Mouse (Mus musculus): ENCODE data around the gene Slbp. TPM values are rescaled to one million over a fixed set of nuclear protein-coding genes. Genes with fewer than 3 reads are reported as not detected.

Gene Slbp
- polyA plus RNA-seq, 1 experiment from 2014 or later: 360 TPM

GRCm38 (mm10) chr5:33688278-33689220 is 36.2 kb upstream of the Slbp start:
- Histone ChIP-seq H3K27me3 (ENCODE audit: control insufficient read depth, insufficient read depth, low read length) (no peaks in the 10 kb centered on the region), H3K36me3 (replicated peaks; ENCODE audit: control insufficient read depth, insufficient read depth, low read depth, low read length) (no peaks in the 10 kb centered on the region), H3K9ac (replicated peaks; ENCODE audit: low read length) (peak overlapping the region; percentile 25), H3K4me1 (ENCODE audit: control insufficient read depth, insufficient read depth, low read length) (peaks cover 7% of the 10 kb centered on the region; the same call in 1 of the 2 replicates), H3K9me3 (replicated peaks; ENCODE audit: control insufficient read depth, low read length) (no peaks in the 10 kb centered on the region), H3K27ac (replicated peaks; ENCODE audit: low read depth, low read length) (no peak overlapping the region), H3K4me2 (ENCODE audit: low read depth, low read length) (no peak overlapping the region), H3K4me3 (ENCODE audit: low read depth, low read length) (no peak overlapping the region)
- DNase-seq (ENCODE audit: low spot score): no peak
- 56% methylated on average over 14 of the region's 14 CpGs for WGBS
- ATAC-seq (replicated peaks; ENCODE audit: insufficient number of reproducible peaks, low FRiP score, low TSS enrichment, low read depth): no peak

- no peak overlapping the region for H3K4me3 ChIP-seq (ENCODE audit: low read depth, low read length)
- DNase-seq (ENCODE audit: low spot score) (no peak), ATAC-seq (replicated peaks; ENCODE audit: insufficient number of reproducible peaks, low FRiP score, low TSS enrichment, low read depth) (no peak)
- H3K27me3 ChIP-seq (ENCODE audit: control insufficient read depth, insufficient read depth, low read length): no peaks in the 10 kb centered on the region
- H3K4me2 ChIP-seq (ENCODE audit: low read depth, low read length): no peak overlapping the region
- 82% methylated on average over 4 of the region's 4 CpGs for WGBS
- no peak overlapping the region for H3K27ac ChIP-seq (replicated peaks; ENCODE audit: low read depth, low read length)
- H3K9ac ChIP-seq (replicated peaks; ENCODE audit: low read length): no peak overlapping the region
- no peaks in the 10 kb centered on the region for H3K36me3 ChIP-seq (replicated peaks; ENCODE audit: control insufficient read depth, insufficient read depth, low read depth, low read length)
- H3K4me1 ChIP-seq (ENCODE audit: control insufficient read depth, insufficient read depth, low read length): peaks cover under 1% of the 10 kb centered on the region; the same call in 1 of the 2 replicates
- H3K9me3 ChIP-seq (replicated peaks; ENCODE audit: control insufficient read depth, low read length): no peaks in the 10 kb centered on the region
These were observed 34.8 kb upstream of the Slbp start for GRCm38 (mm10) chr5:33687142-33687541.

GRCm38 (mm10) chr5:33684932-33685331 is 32.6 kb upstream of the Slbp start:
- H3K4me1 ChIP-seq (ENCODE audit: control insufficient read depth, insufficient read depth, low read length): no peaks in the 10 kb centered on the region; the same call in 1 of the 2 replicates
- no peaks in the 10 kb centered on the region for H3K36me3 ChIP-seq (replicated peaks; ENCODE audit: control insufficient read depth, insufficient read depth, low read depth, low read length)
- H3K4me3 ChIP-seq (ENCODE audit: low read depth, low read length): no peak overlapping the region
- ATAC-seq (replicated peaks; ENCODE audit: insufficient number of reproducible peaks, low FRiP score, low TSS enrichment, low read depth) (no peak), DNase-seq (ENCODE audit: low spot score) (no peak)
- 90% methylated on average over 4 of the region's 4 CpGs for WGBS
- H3K27ac ChIP-seq (replicated peaks; ENCODE audit: low read depth, low read length): no peak overlapping the region
- no peaks in the 10 kb centered on the region for H3K27me3 ChIP-seq (ENCODE audit: control insufficient read depth, insufficient read depth, low read length)
- H3K9me3 ChIP-seq (replicated peaks; ENCODE audit: control insufficient read depth, low read length): no peaks in the 10 kb centered on the region
- H3K9ac ChIP-seq (replicated peaks; ENCODE audit: low read length): no peak overlapping the region
- H3K4me2 ChIP-seq (ENCODE audit: low read depth, low read length): no peak overlapping the region

GRCm38 (mm10) chr5:33683897-33684652 is 31.7 kb upstream of the Slbp start:
- Histone ChIP-seq H3K4me2 (ENCODE audit: low read depth, low read length) (no peak overlapping the region), H3K9ac (replicated peaks; ENCODE audit: low read length) (no peak overlapping the region), H3K9me3 (replicated peaks; ENCODE audit: control insufficient read depth, low read length) (no peaks in the 10 kb centered on the region), H3K4me1 (ENCODE audit: control insufficient read depth, insufficient read depth, low read length) (no peaks in the 10 kb centered on the region; the same call in 1 of the 2 replicates), H3K36me3 (replicated peaks; ENCODE audit: control insufficient read depth, insufficient read depth, low read depth, low read length) (no peaks in the 10 kb centered on the region), H3K27ac (replicated peaks; ENCODE audit: low read depth, low read length) (no peak overlapping the region), H3K27me3 (ENCODE audit: control insufficient read depth, insufficient read depth, low read length) (no peaks in the 10 kb centered on the region), H3K4me3 (ENCODE audit: low read depth, low read length) (no peak overlapping the region)
- WGBS: 54% methylated on average over 7 of the region's 7 CpGs
- DNase-seq (ENCODE audit: low spot score) (peak; percentile 77), ATAC-seq (replicated peaks; ENCODE audit: insufficient number of reproducible peaks, low FRiP score, low TSS enrichment, low read depth) (peak; percentile 50; the same call in 1 of the 2 replicates)

GRCm38 (mm10) chr5:33682963-33683362 is 30.6 kb upstream of the Slbp start:
- Histone ChIP-seq H3K4me2 (ENCODE audit: low read depth, low read length) (no peak overlapping the region), H3K9ac (replicated peaks; ENCODE audit: low read length) (no peak overlapping the region), H3K27ac (replicated peaks; ENCODE audit: low read depth, low read length) (no peak overlapping the region), H3K4me1 (ENCODE audit: control insufficient read depth, insufficient read depth, low read length) (no peaks in the 10 kb centered on the region), H3K4me3 (ENCODE audit: low read depth, low read length) (no peak overlapping the region), H3K9me3 (replicated peaks; ENCODE audit: control insufficient read depth, low read length) (no peaks in the 10 kb centered on the region), H3K36me3 (replicated peaks; ENCODE audit: control insufficient read depth, insufficient read depth, low read depth, low read length) (no peaks in the 10 kb centered on the region), H3K27me3 (ENCODE audit: control insufficient read depth, insufficient read depth, low read length) (no peaks in the 10 kb centered on the region)
- 84% methylated on average over 4 of the region's 4 CpGs for WGBS
- no peak for DNase-seq (ENCODE audit: low spot score)
- ATAC-seq (replicated peaks; ENCODE audit: insufficient number of reproducible peaks, low FRiP score, low TSS enrichment, low read depth): no peak

- no peak overlapping the region for H3K27ac ChIP-seq (replicated peaks; ENCODE audit: low read depth, low read length)
- no peak overlapping the region for H3K4me3 ChIP-seq (ENCODE audit: low read depth, low read length)
These were observed 29.4 kb upstream of the Slbp start for GRCm38 (mm10) chr5:33681611-33682388.

GRCm38 (mm10) chr5:33681044-33681443 is 28.7 kb upstream of the Slbp start:
- no peaks in the 10 kb centered on the region for H3K4me1 ChIP-seq (ENCODE audit: control insufficient read depth, insufficient read depth, low read length)
- H3K4me3 ChIP-seq (ENCODE audit: low read depth, low read length): no peak overlapping the region
- no peaks in the 10 kb centered on the region for H3K27me3 ChIP-seq (ENCODE audit: control insufficient read depth, insufficient read depth, low read length)
- ATAC-seq (replicated peaks; ENCODE audit: insufficient number of reproducible peaks, low FRiP score, low TSS enrichment, low read depth): no peak
- no peaks in the 10 kb centered on the region for H3K9me3 ChIP-seq (replicated peaks; ENCODE audit: control insufficient read depth, low read length)
- no peak overlapping the region for H3K27ac ChIP-seq (replicated peaks; ENCODE audit: low read depth, low read length)
- H3K9ac ChIP-seq (replicated peaks; ENCODE audit: low read length): no peak overlapping the region
- 61% methylated on average over 3 of the region's 3 CpGs for WGBS
- H3K36me3 ChIP-seq (replicated peaks; ENCODE audit: control insufficient read depth, insufficient read depth, low read depth, low read length): no peaks in the 10 kb centered on the region
- no peak overlapping the region for H3K4me2 ChIP-seq (ENCODE audit: low read depth, low read length)
- DNase-seq (ENCODE audit: low spot score): no peak

More at GRCm38 (mm10) chr5:33681611-33682388, 29.4 kb upstream of the Slbp start:
- no peaks in the 10 kb centered on the region for H3K4me1 ChIP-seq (ENCODE audit: control insufficient read depth, insufficient read depth, low read length)
- no peak overlapping the region for H3K9ac ChIP-seq (replicated peaks; ENCODE audit: low read length)
- H3K4me2 ChIP-seq (ENCODE audit: low read depth, low read length): no peak overlapping the region
- H3K36me3 ChIP-seq (replicated peaks; ENCODE audit: control insufficient read depth, insufficient read depth, low read depth, low read length): no peaks in the 10 kb centered on the region
- ATAC-seq (replicated peaks; ENCODE audit: insufficient number of reproducible peaks, low FRiP score, low TSS enrichment, low read depth) (no peak), DNase-seq (ENCODE audit: low spot score) (no peak)
- no peaks in the 10 kb centered on the region for H3K27me3 ChIP-seq (ENCODE audit: control insufficient read depth, insufficient read depth, low read length)
- 76% methylated on average over 15 of the region's 15 CpGs for WGBS
- H3K9me3 ChIP-seq (replicated peaks; ENCODE audit: control insufficient read depth, low read length): no peaks in the 10 kb centered on the region

All from embryonic facial prominence, embryonic 11.5 days (tissue).